Mouse (Mus musculus) intestine, embryonic 15.5 days (tissue): ENCODE data around the gene Ddx54. TPM values are rescaled to one million over a fixed set of nuclear protein-coding genes. Genes with fewer than 3 reads are reported as not detected.

Source experiments
- ATAC-seq: fragments of 200-750 bp; cut with Nextera tagmentation; 2 replicates; pipeline ENCODE4 v1.8.0; 2017; ENCODE audit warnings: moderate TSS enrichment, moderate library complexity
- H3K27ac ChIP-seq: fragments of 300-500 bp; sonication (generic); 2 replicates; pipeline ENCODE4 v1.5.1; 2015; ENCODE audit warnings: mild to moderate bottlenecking, inconsistent platforms
- H3K27me3 ChIP-seq: fragments of 300-500 bp; sonication (generic); replicated peaks from 2 replicates; pipeline ENCODE4 v1.6.1; 2015; ENCODE audit warnings: inconsistent platforms
- H3K36me3 ChIP-seq: fragments of 300-500 bp; sonication (generic); 2 replicates; pipeline ENCODE4 v1.6.1; 2015; ENCODE audit warnings: inconsistent platforms
- H3K4me1 ChIP-seq: fragments of 300-500 bp; sonication (generic); replicated peaks from 2 replicates; pipeline ENCODE4 v1.6.1; 2015; ENCODE audit warnings: inconsistent platforms
- H3K4me2 ChIP-seq: fragments of 300-500 bp; sonication (generic); replicated peaks from 2 replicates; pipeline ENCODE4 v1.6.1; 2015; ENCODE audit warnings: mild to moderate bottlenecking, inconsistent platforms
- H3K4me3 ChIP-seq: fragments of 300-500 bp; sonication (generic); replicated peaks from 2 replicates; pipeline ENCODE4 v1.5.1; 2015; ENCODE audit warnings: inconsistent platforms
- H3K9ac ChIP-seq: fragments of 300-500 bp; sonication (generic); 2 replicates; pipeline ENCODE4 v1.6.1; 2015; ENCODE audit warnings: inconsistent platforms
- H3K9me3 ChIP-seq: fragments of 300-500 bp; sonication (generic); 2 replicates; pipeline ENCODE4 v1.6.1; 2016; ENCODE audit warnings: inconsistent platforms
- WGBS: fragments of 180-500 bp; shearing (Covaris S2); methylation state at CpG from one replicate; pipeline ENCODE4 v1.1.7; 2015; 5-methylcytosine and 5-hydroxymethylcytosine counted together
- polyA plus RNA-seq: library from polyadenylated mRNA; unstranded; fragments of >200 nt; fragmentation: Nextera tagmentation; extraction: Ambion mirVana; gene quantifications from 2 replicates; pipeline ENCODE4 v1.2.1, GENCODE M21; 2015

Gene Ddx54
- polyA plus RNA-seq, result 47.5 and 49.3 TPM in 2 replicates

- peaks cover 6% of the 10 kb centered on the region for H3K36me3 ChIP-seq
- ATAC-seq, result peak; percentile 87
- no peaks in the 10 kb centered on the region for H3K27me3 ChIP-seq
Observed at GRCm38 (mm10) chr5:120612442-120612821, at the start of gene Ddx54, which contains the start of gene Rita1. TSS of gene Ddx54 (plus strand) at chr5:120612739. TSS of gene Rita1 (minus strand) at chr5:120612589.

GRCm38 (mm10) chr5:120562956-120563913, 49.3 kb upstream of the Ddx54 start:
- peak; percentile 75 for ATAC-seq
- H3K4me2 ChIP-seq, result peak overlapping the region; percentile 36
- 30% methylated on average over 28 of the region's 28 CpGs for WGBS
- H3K4me1 ChIP-seq, result peaks cover 80% of the 10 kb centered on the region
- no peaks in the 10 kb centered on the region for H3K9me3 ChIP-seq
- H3K27me3 ChIP-seq, result no peaks in the 10 kb centered on the region
- peak overlapping the region; percentile 89 for H3K27ac ChIP-seq
- no peaks in the 10 kb centered on the region for H3K36me3 ChIP-seq
- no peak overlapping the region for H3K4me3 ChIP-seq
- H3K9ac ChIP-seq, result peak overlapping the region; percentile 23

More at GRCm38 (mm10) chr5:120612442-120612821, at the start of gene Ddx54, which contains the start of gene Rita1:
- Histone ChIP-seq H3K9ac (peak within 1 kb of the TSS; percentile 72), H3K9me3 (no peaks in the 10 kb centered on the region), H3K27ac (peak within 1 kb of the TSS; percentile 85), H3K4me2 (peak within 1 kb of the TSS; percentile 83), H3K4me3 (peak within 1 kb of the TSS; percentile 76), H3K4me1 (peaks cover 14% of the 10 kb centered on the region)
- WGBS, result under 1% methylated on average over 22 of the region's 22 CpGs

GRCm38 (mm10) chr5:120563914-120564311, 48.6 kb upstream of the Ddx54 start:
- Histone ChIP-seq H3K4me1 (peaks cover 81% of the 10 kb centered on the region), H3K27ac (peak overlapping the region; percentile 89), H3K9me3 (no peaks in the 10 kb centered on the region), H3K9ac (no peak overlapping the region), H3K4me3 (no peak overlapping the region), H3K4me2 (peak overlapping the region; percentile 36; the same call in 1 of the 2 replicates), H3K36me3 (no peaks in the 10 kb centered on the region), H3K27me3 (no peaks in the 10 kb centered on the region)
- no peak for ATAC-seq
- 15% methylated on average over 4 of the region's 4 CpGs for WGBS

GRCm38 (mm10) chr5:120565171-120565905, 47.2 kb upstream of the Ddx54 start:
- 49% methylated on average over 15 of the region's 15 CpGs for WGBS

GRCm38 (mm10) chr5:120566101-120566500, 46.4 kb upstream of the Ddx54 start:
- Histone ChIP-seq H3K27me3 (no peaks in the 10 kb centered on the region), H3K4me2 (no peak overlapping the region), H3K9me3 (no peaks in the 10 kb centered on the region), H3K4me3 (no peak overlapping the region), H3K27ac (peak overlapping the region; percentile 76), H3K4me1 (peaks cover 84% of the 10 kb centered on the region), H3K36me3 (no peaks in the 10 kb centered on the region), H3K9ac (peak overlapping the region; percentile 17; the same call in 1 of the 2 replicates)
- 60% methylated on average over 5 of the region's 5 CpGs for WGBS
- ATAC-seq, result no peak

More at GRCm38 (mm10) chr5:120565171-120565905, 47.2 kb upstream of the Ddx54 start:
- no peak overlapping the region for H3K4me3 ChIP-seq
- H3K9me3 ChIP-seq, result no peaks in the 10 kb centered on the region
- H3K4me2 ChIP-seq, result no peak overlapping the region
- ATAC-seq, result no peak
- peak overlapping the region; percentile 76 for H3K27ac ChIP-seq
- peaks cover 82% of the 10 kb centered on the region for H3K4me1 ChIP-seq
- H3K36me3 ChIP-seq, result no peaks in the 10 kb centered on the region
- peak overlapping the region; percentile 17; the same call in 1 of the 2 replicates for H3K9ac ChIP-seq
- no peaks in the 10 kb centered on the region for H3K27me3 ChIP-seq

- H3K4me2 ChIP-seq, result 0 out of 2 replicates have a peak overlapping the region, but pooled peaks have one; percentile 22
- WGBS, result 57% methylated on average over 9 of the region's 9 CpGs
- no peaks in the 10 kb centered on the region for H3K9me3 ChIP-seq
- H3K27ac ChIP-seq, result peak overlapping the region; percentile 76
- no peak for ATAC-seq
- no peak overlapping the region for H3K4me3 ChIP-seq
- no peaks in the 10 kb centered on the region for H3K27me3 ChIP-seq
- H3K4me1 ChIP-seq, result peaks cover 87% of the 10 kb centered on the region
- no peaks in the 10 kb centered on the region for H3K36me3 ChIP-seq
- no peak overlapping the region for H3K9ac ChIP-seq
Observed at GRCm38 (mm10) chr5:120566681-120567252, 45.8 kb upstream of the Ddx54 start.

GRCm38 (mm10) chr5:120567253-120567701, 45.3 kb upstream of the Ddx54 start:
- H3K4me2 ChIP-seq, result peak overlapping the region; percentile 22; the same call in 1 of the 2 replicates
- ATAC-seq, result 0 out of 2 replicates have a peak, but pooled peaks have one; percentile 22

GRCm38 (mm10) chr5:120567761-120568211, 44.8 kb upstream of the Ddx54 start:
- Histone ChIP-seq H3K9me3 (no peaks in the 10 kb centered on the region), H3K9ac (peak overlapping the region; percentile 8; the same call in 1 of the 2 replicates), H3K27ac (peak overlapping the region; percentile 76), H3K4me1 (peaks cover 78% of the 10 kb centered on the region), H3K27me3 (no peaks in the 10 kb centered on the region), H3K4me2 (peak overlapping the region; percentile 5; the same call in 1 of the 2 replicates), H3K4me3 (no peak overlapping the region), H3K36me3 (no peaks in the 10 kb centered on the region)
- 52% methylated on average over 14 of the region's 14 CpGs for WGBS
- ATAC-seq, result no peak

More at GRCm38 (mm10) chr5:120567253-120567701, 45.3 kb upstream of the Ddx54 start:
- 31% methylated on average over 21 of the region's 21 CpGs for whole genome bisulfite sequencing
- Histone ChIP-seq H3K27ac (peak overlapping the region; percentile 76), H3K36me3 (no peaks in the 10 kb centered on the region), H3K9me3 (no peaks in the 10 kb centered on the region), H3K27me3 (no peaks in the 10 kb centered on the region), H3K4me1 (peaks cover 82% of the 10 kb centered on the region), H3K9ac (no peak overlapping the region), H3K4me3 (no peak overlapping the region)

- no peaks in the 10 kb centered on the region for H3K9me3 ChIP-seq
- H3K27ac ChIP-seq, result peak overlapping the region; percentile 76
- 0 out of 2 replicates have a peak overlapping the region, but pooled peaks have one; percentile 5 for H3K4me2 ChIP-seq
- ATAC-seq, result no peak
- no peak overlapping the region for H3K4me3 ChIP-seq
- 55% methylated on average over 9 of the region's 9 CpGs for WGBS
- H3K4me1 ChIP-seq, result peaks cover 72% of the 10 kb centered on the region
- peak overlapping the region; percentile 8; the same call in 1 of the 2 replicates for H3K9ac ChIP-seq
- no peaks in the 10 kb centered on the region for H3K27me3 ChIP-seq
- no peaks in the 10 kb centered on the region for H3K36me3 ChIP-seq
Observed at GRCm38 (mm10) chr5:120568336-120568768, 44.2 kb upstream of the Ddx54 start.

- Histone ChIP-seq H3K4me1 (peaks cover 67% of the 10 kb centered on the region), H3K4me2 (no peak overlapping the region), H3K36me3 (no peaks in the 10 kb centered on the region), H3K27ac (no peak overlapping the region), H3K4me3 (no peak overlapping the region), H3K9ac (peak overlapping the region; percentile 17; the same call in 1 of the 2 replicates), H3K27me3 (no peaks in the 10 kb centered on the region), H3K9me3 (no peaks in the 10 kb centered on the region)
- WGBS, result 71% methylated on average over 4 of the region's 4 CpGs
- ATAC-seq, result no peak
Observed at GRCm38 (mm10) chr5:120568964-120569363, 43.6 kb upstream of the Ddx54 start.

GRCm38 (mm10) chr5:120569791-120570190, 42.7 kb upstream of the Ddx54 start:
- no peaks in the 10 kb centered on the region for H3K27me3 ChIP-seq
- ATAC-seq, result no peak
- no peak overlapping the region for H3K27ac ChIP-seq
- no peaks in the 10 kb centered on the region for H3K9me3 ChIP-seq
- 64% methylated on average over 3 of the region's 3 CpGs for WGBS
- no peak overlapping the region for H3K9ac ChIP-seq
- peaks cover 65% of the 10 kb centered on the region for H3K4me1 ChIP-seq
- H3K36me3 ChIP-seq, result no peaks in the 10 kb centered on the region
- H3K4me2 ChIP-seq, result no peak overlapping the region
- no peak overlapping the region for H3K4me3 ChIP-seq
